In the genomic region with DNA sequence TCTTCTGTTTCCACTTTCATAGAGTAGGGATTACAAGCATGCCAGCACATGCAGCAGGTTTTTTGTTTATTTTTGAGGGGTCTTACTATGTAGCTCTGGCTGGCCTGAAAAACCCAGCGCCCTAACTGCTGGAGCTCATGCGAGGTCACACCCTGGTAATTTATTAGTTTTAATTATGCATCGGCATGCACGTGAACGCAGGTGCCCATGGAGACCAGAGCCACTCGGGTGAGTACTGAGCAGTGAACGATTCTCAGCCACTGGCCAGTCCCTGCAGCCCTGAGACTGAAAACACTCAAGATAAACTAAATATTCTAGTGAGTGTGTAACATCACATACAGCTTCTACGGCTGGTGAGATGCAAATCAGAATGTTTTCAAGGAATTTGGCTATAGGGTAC, we compare ENCODE assay signal across 11 mouse cellular contexts.
"Had no signal": no experiment of that assay in that cellular context is flagged by ENCODE, and none has a peak within 500 bp of the region (broad histone marks: within the 10 kb centered on the region; RNA-seq: fewer than 3 reads in every experiment).

No protein-coding gene starts in this region.

- H3K4me2 ChIP-seq: limb, embryonic 15.5 days; liver, embryonic 12.5 days; lung, embryonic 14.5 days; midbrain, embryonic 12.5 days had no signal

- H3K9ac ChIP-seq: limb, embryonic 15.5 days; liver, embryonic 12.5 days; lung, embryonic 14.5 days; midbrain, embryonic 12.5 days had no signal

- DNase-seq: lung, embryonic 14.5 days; lung, postnatal 10 days; right cerebral cortex, adult 18-20 months; thymus, adult 2 months; thymus, postnatal 25 days had no signal

- H3K4me1 ChIP-seq: limb, embryonic 15.5 days; liver, embryonic 12.5 days; midbrain, embryonic 12.5 days had no signal

- H3K27ac ChIP-seq: limb, embryonic 15.5 days; liver, embryonic 12.5 days; macrophage; midbrain, embryonic 12.5 days had no signal

- H3K9me3 ChIP-seq: limb, embryonic 15.5 days; liver, embryonic 12.5 days; megakaryocyte, embryonic 14.5 days; midbrain, embryonic 12.5 days had no signal

- ATAC-seq: hindbrain, embryonic 16.5 days; liver, embryonic 12.5 days had no signal

- H3K27me3 ChIP-seq: limb, embryonic 15.5 days; liver, embryonic 12.5 days; megakaryocyte, embryonic 14.5 days; midbrain, embryonic 12.5 days had no signal

- H3K4me3 ChIP-seq: limb, embryonic 15.5 days; liver, embryonic 12.5 days; megakaryocyte, embryonic 14.5 days; midbrain, embryonic 12.5 days had no signal
